Mouse (Mus musculus) liver, adult 2 months (tissue): Measurements from ENCODE around the gene Psmb11. TPM values are rescaled to one million over a fixed set of nuclear protein-coding genes. Genes with fewer than 3 reads are reported as not detected.

Experiments
- DNase-seq: peaks from one replicate; pipeline ENCODE4 v3.0.0-alpha.2; 2011; ENCODE audit warnings: low read depth, low spot score; ENCODE audit errors: extremely low read depth
- H3K27ac ChIP-seq: fragments of 200-500 bp; replicated peaks from 2 replicates; pipeline ENCODE4 v1.5.1; 2012; ENCODE audit warnings: low read depth, mild to moderate bottlenecking, control low read depth, inconsistent platforms, low read length; ENCODE audit not compliant: insufficient read depth
- H3K27me3 ChIP-seq: fragments of 200-500 bp; 2 replicates; pipeline ENCODE4 v1.6.1; 2012; ENCODE audit warnings: mild to moderate bottlenecking, moderate library complexity, low read length, inconsistent platforms; ENCODE audit not compliant: control insufficient read depth, insufficient read depth
- H3K36me3 ChIP-seq: fragments of 200-500 bp; 2 replicates; pipeline ENCODE4 v1.6.1; 2012; ENCODE audit warnings: low read length, inconsistent platforms; ENCODE audit not compliant: control insufficient read depth, insufficient read depth
- H3K4me1 ChIP-seq: fragments of 200-500 bp; 2 replicates; pipeline ENCODE4 v1.6.1; 2011; ENCODE audit warnings: low read length; ENCODE audit not compliant: control insufficient read depth, insufficient read depth
- H3K4me3 ChIP-seq: fragments of 200-500 bp; 2 replicates; pipeline ENCODE4 v1.5.1; 2011; ENCODE audit warnings: low read depth, mild to moderate bottlenecking, control low read depth, low read length, moderate library complexity; ENCODE audit not compliant: insufficient read depth
- H3K79me2 ChIP-seq: fragments of 200-500 bp; 2 replicates; pipeline ENCODE4 v1.6.1; 2012; ENCODE audit warnings: inconsistent platforms, mild to moderate bottlenecking, low read length, moderate library complexity; ENCODE audit not compliant: control insufficient read depth, insufficient read depth
- H3K9ac ChIP-seq: fragments of 200-500 bp; 2 replicates; pipeline ENCODE4 v1.6.1; 2012; ENCODE audit warnings: low read depth, mild to moderate bottlenecking, control low read depth, inconsistent platforms, low read length
- CTCF ChIP-seq: fragments of 200-500 bp; IDR thresholded peaks from 2 replicates; pipeline ENCODE4 v1.5.1; 2011; ENCODE audit warnings: low read depth, low read length, control low read depth
- POLR2A ChIP-seq: fragments of 200-500 bp; IDR thresholded peaks from 2 replicates; pipeline ENCODE4 v1.6.1; 2011; ENCODE audit warnings: low read length, control low read depth; ENCODE audit not compliant: insufficient read depth; ENCODE audit errors: extremely low read depth
- WGBS: fragments of 180-500 bp; shearing (Covaris S2); methylation state at CpG from one replicate; pipeline ENCODE4 v1.1.7; 2018; 5-methylcytosine and 5-hydroxymethylcytosine counted together
- polyA plus RNA-seq: library from polyadenylated mRNA; depleted of rRNA; stranded (reverse); fragments of >200 nt; gene quantifications from 2 replicates; pipeline ENCODE4 v1.2.3, GENCODE M21; 2012
- total RNA-seq: library from RNA; depleted of rRNA; stranded (reverse); fragments of >200 nt; gene quantifications from 2 replicates; pipeline ENCODE4 v1.2.3, GENCODE M21; 2014

The Psmb11 gene
- total and polyA plus RNA-seq, 2 experiments = not detected

DNA sequence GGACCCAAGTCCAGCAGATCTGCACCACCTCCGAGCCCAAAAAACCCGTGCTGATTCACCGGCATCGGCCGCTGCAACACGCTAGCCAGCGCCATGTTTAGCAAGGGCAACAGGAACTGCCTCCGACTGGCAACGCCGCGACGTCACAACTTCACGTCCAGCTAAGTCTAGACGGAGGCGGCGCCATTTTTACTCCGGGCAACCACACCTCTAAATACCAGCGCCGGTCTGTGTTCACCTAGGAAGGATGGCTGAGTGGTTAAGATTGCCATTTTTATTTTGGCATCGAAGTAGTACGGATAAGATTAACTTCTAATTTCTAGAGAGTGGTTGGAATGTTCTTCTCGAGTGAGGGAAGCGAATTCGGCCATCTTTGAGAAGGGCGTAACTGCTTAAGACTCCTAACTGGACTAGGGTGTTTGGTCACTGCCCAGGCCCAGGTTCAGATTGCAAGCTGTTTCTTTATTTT lies 3.3 kb upstream of the Psmb11 start, which contains the start of gene Psmb5:
Psmb5 (minus strand) TSS at position 126 of the 469 bp plus-strand sequence.
- Histone ChIP-seq H3K27me3 (no peaks in the 10 kb centered on the region), H3K4me3 (peak within 1 kb of the TSS; percentile 97), H3K36me3 (peaks cover 8% of the 10 kb centered on the region), H3K9ac (peak within 1 kb of the TSS; percentile 70), H3K79me2 (peaks cover 4% of the 10 kb centered on the region; the same call in 1 of the 2 replicates), H3K4me1 (peaks cover 3% of the 10 kb centered on the region), H3K27ac (peak within 1 kb of the TSS; percentile 45; the same call in 1 of the 2 replicates)
- DNase-seq = peak; percentile 84
- under 1% methylated on average over 25 of the region's 25 CpGs for WGBS
- TF ChIP-seq CTCF (no peak), POLR2A (peak; percentile 37; the same call in 1 of the 2 replicates)

- WGBS = 87% methylated on average over 6 of the region's 6 CpGs
- Histone ChIP-seq H3K79me2 (no peaks in the 10 kb centered on the region), H3K4me3 (no peak overlapping the region), H3K9ac (no peak overlapping the region), H3K36me3 (no peaks in the 10 kb centered on the region), H3K4me1 (no peaks in the 10 kb centered on the region), H3K27me3 (no peaks in the 10 kb centered on the region), H3K27ac (no peak overlapping the region)
- no peak for TF ChIP-seq CTCF
- no peak for TF ChIP-seq POLR2A
- no peak for DNase-seq
These were observed 2.1 kb downstream of the Psmb11 start for GRCm38 (mm10) chr14:54623334-54623733.

DNA sequence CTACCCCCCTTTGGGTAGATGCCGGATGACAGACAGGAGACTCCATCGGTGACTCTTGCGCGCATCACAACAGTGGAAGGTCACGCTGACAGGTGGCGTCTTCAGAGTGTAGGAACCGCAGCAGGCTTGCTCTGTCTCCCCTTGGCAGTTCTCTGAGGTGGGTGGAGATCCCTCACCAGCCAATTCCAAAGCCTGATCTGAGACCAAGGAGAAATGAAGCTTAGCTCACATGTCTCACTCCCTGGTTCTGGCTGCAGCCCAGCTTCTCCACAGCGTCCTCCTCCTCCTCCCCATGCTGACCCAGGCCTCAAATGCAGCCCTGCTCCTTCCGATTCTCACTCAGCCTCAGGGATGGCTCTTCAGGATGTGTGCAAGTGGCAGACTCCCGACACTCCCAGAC lies 3.7 kb downstream of the Psmb11 start:
- no peak overlapping the region for H3K27ac ChIP-seq
- no peaks in the 10 kb centered on the region for H3K36me3 ChIP-seq
- WGBS = 91% methylated on average over 10 of the region's 10 CpGs
- no peaks in the 10 kb centered on the region for H3K4me1 ChIP-seq
- DNase-seq = no peak
- TF ChIP-seq CTCF = no peak
- no peak overlapping the region for H3K4me3 ChIP-seq
- H3K79me2 ChIP-seq = no peaks in the 10 kb centered on the region
- no peak overlapping the region for H3K9ac ChIP-seq
- H3K27me3 ChIP-seq = no peaks in the 10 kb centered on the region

GRCm38 (mm10) chr14:54628103-54628502 lies 6.9 kb downstream of the Psmb11 start:
- Histone ChIP-seq H3K4me3 (no peak overlapping the region), H3K9ac (no peak overlapping the region), H3K79me2 (no peaks in the 10 kb centered on the region), H3K27me3 (no peaks in the 10 kb centered on the region), H3K27ac (no peak overlapping the region), H3K4me1 (no peaks in the 10 kb centered on the region), H3K36me3 (no peaks in the 10 kb centered on the region)
- no peak for DNase-seq
- 82% methylated on average over 5 of the region's 5 CpGs for WGBS
- TF ChIP-seq CTCF = no peak
- TF ChIP-seq POLR2A = no peak

DNA sequence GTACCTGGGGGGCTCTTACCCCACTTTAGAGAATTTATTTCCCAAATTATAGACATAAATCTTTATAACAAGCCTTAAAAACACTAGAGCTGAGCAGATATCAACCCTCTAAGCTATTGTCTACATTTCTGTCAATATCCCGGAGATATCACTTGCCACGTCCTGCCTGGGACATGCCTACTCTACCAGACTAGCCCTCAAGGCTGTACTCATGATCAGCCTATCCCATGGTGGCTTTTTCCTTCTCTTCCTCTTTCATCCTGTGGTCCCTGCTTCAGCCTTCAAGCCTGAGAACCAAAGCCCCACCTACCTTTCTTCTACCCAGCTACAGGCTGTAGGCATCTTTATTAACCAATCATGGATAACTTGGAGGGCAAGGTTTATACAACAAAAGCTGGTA lies 8.6 kb downstream of the Psmb11 start:
- Histone ChIP-seq H3K27ac (no peak overlapping the region), H3K79me2 (no peaks in the 10 kb centered on the region), H3K4me3 (no peak overlapping the region), H3K4me1 (no peaks in the 10 kb centered on the region), H3K36me3 (no peaks in the 10 kb centered on the region), H3K9ac (no peak overlapping the region), H3K27me3 (no peaks in the 10 kb centered on the region)
- TF ChIP-seq POLR2A (no peak), CTCF (no peak)
- DNase-seq = no peak
- WGBS = 92% methylated on average over 2 of the region's 2 CpGs

- H3K9ac ChIP-seq = no peak overlapping the region
- no peak for DNase-seq
- H3K4me3 ChIP-seq = no peak overlapping the region
- no peaks in the 10 kb centered on the region for H3K36me3 ChIP-seq
- 88% methylated on average over 11 of the region's 11 CpGs for WGBS
- no peak for TF ChIP-seq POLR2A
- no peak for TF ChIP-seq CTCF
- H3K79me2 ChIP-seq = no peaks in the 10 kb centered on the region
- H3K27ac ChIP-seq = no peak overlapping the region
- H3K27me3 ChIP-seq = no peaks in the 10 kb centered on the region
- H3K4me1 ChIP-seq = no peaks in the 10 kb centered on the region
These were observed 9.5 kb downstream of the Psmb11 start for GRCm38 (mm10) chr14:54630583-54631239.
